Mouse (Mus musculus): ENCODE measurements around the gene Gm3424. TPM values are rescaled to one million over a fixed set of nuclear protein-coding genes. Genes with fewer than 3 reads are reported as not detected.
"Not testable (repeated sequence)": the region's sequence is repeated elsewhere in the genome, so short reads cannot be mapped to it uniquely, and the experiment has no call there.

Gm3424 gene
- not detected in 2 replicates for polyA plus RNA-seq (2012; rRNA removed)

- not testable (repeated sequence) for DNase-seq (ENCODE audit: low read depth)
These were observed at the start of gene Gm3424 for GRCm38 (mm10) chr14:5830229-5830628. Gene Gm3424, minus strand, starts transcription at chr14:5830329.

- not testable (repeated sequence) for DNase-seq (ENCODE audit: low read depth)
These were observed 49.7 kb upstream of the Gm3424 start for GRCm38 (mm10) chr14:5879791-5880190.

- not testable (repeated sequence) for DNase-seq (ENCODE audit: low read depth)
These were observed 49.0 kb upstream of the Gm3424 start for GRCm38 (mm10) chr14:5879136-5879535.

GRCm38 (mm10) chr14:5855911-5856310 is 25.8 kb upstream of the Gm3424 start:
- not testable (repeated sequence) for DNase-seq (ENCODE audit: low read depth)

- DNase-seq (ENCODE audit: low read depth) = not testable (repeated sequence)
These were observed 17.3 kb downstream of the Gm3424 start for GRCm38 (mm10) chr14:5812699-5813356.

- not testable (repeated sequence) for DNase-seq (ENCODE audit: low read depth)
These were observed 22.2 kb downstream of the Gm3424 start, which contains the start of gene Gm3383 for GRCm38 (mm10) chr14:5807882-5808281. Gene Gm3383, minus strand, starts transcription at chr14:5807982.

Other genes with a start within 250 kb of the Gm3424 start
- gene Gm8265, start 197.3 kb downstream of the Gm3424 start, polyA plus RNA-seq (2012; rRNA removed) = not detected in 2 replicates
- gene Gm9603, start 142.9 kb downstream of the Gm3424 start, polyA plus RNA-seq (2012; rRNA removed) = not detected in 2 replicates
- 1.4 and 3.4 TPM in 2 replicates for gene Gm3373, start 88.8 kb downstream of the Gm3424 start, polyA plus RNA-seq (2012; rRNA removed)
- 0.93 and 2.2 TPM in 2 replicates for gene Gm3383, start 22.3 kb downstream of the Gm3424 start, polyA plus RNA-seq (2012; rRNA removed)
- 0.05 and 0.09 TPM in 2 replicates for gene Gm8237, start 50.1 kb upstream of the Gm3424 start, polyA plus RNA-seq (2012; rRNA removed)
- gene Gm3248, start 131.4 kb upstream of the Gm3424 start, polyA plus RNA-seq (2012; rRNA removed) = 0.22 and 0.24 TPM in 2 replicates
- not detected in 2 replicates for gene Gm3453, start 148.8 kb upstream of the Gm3424 start, polyA plus RNA-seq (2012; rRNA removed)
- not detected in 2 replicates for gene Gm6337, start 227.9 kb upstream of the Gm3424 start, polyA plus RNA-seq (2012; rRNA removed)